Mouse (Mus musculus): ENCODE results near the gene Cyp4f40. TPM values are rescaled to one million over a fixed set of nuclear protein-coding genes. Genes with fewer than 3 reads are reported as not detected.

Gene Cyp4f40
- polyA plus RNA-seq, 1 experiment from 2014 or later: 0.10 TPM

DNA sequence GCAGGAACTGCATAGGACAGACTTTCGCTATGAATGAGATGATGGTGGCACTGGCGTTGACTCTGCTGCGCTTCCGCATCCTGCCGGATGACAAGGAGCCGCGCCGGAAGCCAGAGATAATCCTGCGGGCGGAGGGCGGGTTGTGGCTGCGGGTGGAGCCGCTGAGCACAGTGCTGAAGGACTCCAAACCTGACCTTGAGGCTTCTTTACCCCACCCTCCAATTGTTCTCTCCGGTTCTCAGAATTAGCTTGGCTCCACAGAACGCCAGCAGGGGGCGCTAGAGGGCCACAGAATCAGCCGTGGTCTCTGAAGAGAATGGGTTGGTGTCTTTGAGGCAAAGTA is 23.8 kb upstream of the Cyp4f40 start:
- Histone ChIP-seq H3K4me1 (ENCODE audit: control insufficient read depth, insufficient read depth, low read length) (peaks cover 3% of the 10 kb centered on the region), H3K4me3 (ENCODE audit: low read depth, low read length) (peak overlapping the region; percentile 38), H3K9ac (ENCODE audit: low read depth, low read length) (peak overlapping the region; percentile 67), H3K9me3 (replicated peaks; ENCODE audit: control insufficient read depth, low read length, poor library complexity, severe bottlenecking) (no peaks in the 10 kb centered on the region), H3K36me3 (ENCODE audit: control insufficient read depth, insufficient read depth, low read length) (no peaks in the 10 kb centered on the region), H3K27ac (ENCODE audit: low read length) (no peak overlapping the region), H3K4me2 (ENCODE audit: low read length) (peak overlapping the region; percentile 63), H3K27me3 (ENCODE audit: control insufficient read depth, insufficient read depth, low read depth, low read length) (no peaks in the 10 kb centered on the region)
- ATAC-seq: peak; percentile 96
- 2% methylated on average over 17 of the region's 17 CpGs for WGBS

DNA sequence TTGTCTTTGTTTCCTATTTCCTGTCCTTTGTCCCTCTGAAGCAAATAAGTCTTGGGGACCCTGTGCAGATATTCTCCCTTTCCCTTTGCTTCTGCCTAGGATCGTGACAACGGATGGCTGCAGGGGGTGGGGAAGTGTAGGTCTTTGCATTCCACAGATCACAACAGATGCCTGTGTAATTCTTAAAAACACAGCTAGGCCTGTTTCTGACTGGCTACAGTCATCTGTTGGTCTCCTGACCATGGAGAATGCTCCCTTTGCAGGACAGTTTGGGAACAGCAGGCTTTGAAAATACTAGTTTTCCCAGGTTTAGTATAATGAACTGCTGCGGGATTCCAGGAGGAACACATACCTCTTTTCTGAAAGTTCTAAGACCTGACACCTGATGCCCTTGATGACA is 22.4 kb upstream of the Cyp4f40 start:
- Histone ChIP-seq H3K9ac (ENCODE audit: low read depth, low read length) (no peak overlapping the region), H3K4me1 (ENCODE audit: control insufficient read depth, insufficient read depth, low read length) (peaks cover 3% of the 10 kb centered on the region), H3K4me3 (ENCODE audit: low read depth, low read length) (no peak overlapping the region), H3K27me3 (ENCODE audit: control insufficient read depth, insufficient read depth, low read depth, low read length) (no peaks in the 10 kb centered on the region), H3K27ac (ENCODE audit: low read length) (no peak overlapping the region), H3K4me2 (ENCODE audit: low read length) (no peak overlapping the region), H3K9me3 (replicated peaks; ENCODE audit: control insufficient read depth, low read length, poor library complexity, severe bottlenecking) (no peaks in the 10 kb centered on the region), H3K36me3 (ENCODE audit: control insufficient read depth, insufficient read depth, low read length) (no peaks in the 10 kb centered on the region)
- WGBS: 60% methylated on average over 3 of the region's 3 CpGs
- ATAC-seq: no peak

DNA sequence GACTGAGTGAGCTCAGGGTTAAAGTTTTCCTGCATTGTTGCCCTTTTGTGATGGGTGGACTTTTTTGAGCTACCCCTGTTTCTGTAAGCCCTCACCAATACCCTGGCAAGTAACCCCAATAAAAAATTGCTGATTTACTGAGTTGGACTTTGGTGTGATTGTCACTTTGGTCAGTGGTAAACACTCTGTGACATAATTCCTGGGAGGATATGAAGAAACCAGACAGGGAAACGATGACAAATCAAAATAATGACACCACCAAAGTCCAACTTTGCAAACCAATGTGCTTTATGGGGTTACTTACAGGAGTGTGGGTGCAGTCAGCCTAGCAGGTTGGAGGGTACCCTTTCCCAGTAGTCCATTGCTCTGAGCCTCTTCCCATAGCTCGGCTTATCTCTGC is 21.5 kb upstream of the Cyp4f40 start:
- Histone ChIP-seq H3K9ac (ENCODE audit: low read depth, low read length) (no peak overlapping the region), H3K36me3 (ENCODE audit: control insufficient read depth, insufficient read depth, low read length) (no peaks in the 10 kb centered on the region), H3K9me3 (replicated peaks; ENCODE audit: control insufficient read depth, low read length, poor library complexity, severe bottlenecking) (no peaks in the 10 kb centered on the region), H3K4me1 (ENCODE audit: control insufficient read depth, insufficient read depth, low read length) (peaks cover 3% of the 10 kb centered on the region), H3K4me2 (ENCODE audit: low read length) (no peak overlapping the region), H3K27ac (ENCODE audit: low read length) (no peak overlapping the region), H3K4me3 (ENCODE audit: low read depth, low read length) (no peak overlapping the region), H3K27me3 (ENCODE audit: control insufficient read depth, insufficient read depth, low read depth, low read length) (no peaks in the 10 kb centered on the region)
- WGBS: 77% methylated on average over 2 of the region's 2 CpGs
- no peak for ATAC-seq

DNA sequence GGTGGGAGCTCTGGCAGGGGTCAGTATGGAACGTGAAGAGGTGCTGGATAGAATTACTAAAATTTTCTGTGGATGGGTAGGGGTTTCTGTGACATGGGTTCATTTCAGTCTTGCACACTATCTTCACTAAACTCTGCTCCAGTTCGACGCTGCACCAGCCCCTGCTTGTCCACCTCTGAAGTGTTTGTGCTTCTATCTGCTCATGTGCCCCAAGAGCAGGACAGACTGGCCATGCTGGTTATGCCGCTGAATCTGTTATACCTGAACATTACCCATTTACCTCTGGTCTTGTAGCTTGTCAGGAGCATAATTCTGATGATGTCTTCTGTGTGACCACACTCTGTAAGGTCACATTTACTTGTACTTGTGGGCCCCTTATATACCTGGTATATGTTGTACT is 12.1 kb upstream of the Cyp4f40 start:
- Histone ChIP-seq H3K4me2 (ENCODE audit: low read length) (no peak overlapping the region), H3K9me3 (replicated peaks; ENCODE audit: control insufficient read depth, low read length, poor library complexity, severe bottlenecking) (no peaks in the 10 kb centered on the region), H3K4me1 (ENCODE audit: control insufficient read depth, insufficient read depth, low read length) (no peaks in the 10 kb centered on the region), H3K9ac (ENCODE audit: low read depth, low read length) (no peak overlapping the region), H3K36me3 (ENCODE audit: control insufficient read depth, insufficient read depth, low read length) (no peaks in the 10 kb centered on the region), H3K27ac (ENCODE audit: low read length) (no peak overlapping the region), H3K4me3 (ENCODE audit: low read depth, low read length) (no peak overlapping the region), H3K27me3 (ENCODE audit: control insufficient read depth, insufficient read depth, low read depth, low read length) (no peaks in the 10 kb centered on the region)
- no peak for ATAC-seq
- WGBS: 89% methylated on average over 4 of the region's 4 CpGs

DNA sequence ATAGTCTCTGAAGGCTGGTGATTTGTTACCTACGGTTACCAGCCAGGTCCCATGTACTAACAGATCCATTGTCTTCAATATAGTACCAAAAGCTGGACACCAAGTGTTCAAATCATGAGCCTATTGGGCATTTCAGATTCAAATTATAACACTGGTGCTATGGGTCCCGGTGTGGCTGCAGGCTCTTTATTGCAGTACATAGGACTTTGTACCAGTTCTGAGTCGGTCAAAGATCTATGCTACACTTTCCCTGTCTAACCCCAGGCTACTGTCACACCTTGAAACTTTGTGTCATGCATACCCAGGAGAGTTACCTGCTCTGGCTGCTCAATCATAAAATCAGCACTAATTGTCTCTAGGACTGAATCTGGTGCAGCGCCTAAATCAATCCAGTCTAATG is 4.8 kb upstream of the Cyp4f40 start:
- H3K4me2 ChIP-seq (ENCODE audit: low read length): no peak overlapping the region
- no peak overlapping the region for H3K27ac ChIP-seq (ENCODE audit: low read length)
- no peak overlapping the region for H3K4me3 ChIP-seq (ENCODE audit: low read depth, low read length)
- no peaks in the 10 kb centered on the region for H3K4me1 ChIP-seq (ENCODE audit: control insufficient read depth, insufficient read depth, low read length)
- ATAC-seq: no peak
- 94% methylated on average over 4 of the region's 4 CpGs for whole genome bisulfite sequencing
- no peaks in the 10 kb centered on the region for H3K36me3 ChIP-seq (ENCODE audit: control insufficient read depth, insufficient read depth, low read length)
- H3K9me3 ChIP-seq (replicated peaks; ENCODE audit: control insufficient read depth, low read length, poor library complexity, severe bottlenecking): no peaks in the 10 kb centered on the region
- H3K27me3 ChIP-seq (ENCODE audit: control insufficient read depth, insufficient read depth, low read depth, low read length): no peaks in the 10 kb centered on the region
- no peak overlapping the region for H3K9ac ChIP-seq (ENCODE audit: low read depth, low read length)

DNA sequence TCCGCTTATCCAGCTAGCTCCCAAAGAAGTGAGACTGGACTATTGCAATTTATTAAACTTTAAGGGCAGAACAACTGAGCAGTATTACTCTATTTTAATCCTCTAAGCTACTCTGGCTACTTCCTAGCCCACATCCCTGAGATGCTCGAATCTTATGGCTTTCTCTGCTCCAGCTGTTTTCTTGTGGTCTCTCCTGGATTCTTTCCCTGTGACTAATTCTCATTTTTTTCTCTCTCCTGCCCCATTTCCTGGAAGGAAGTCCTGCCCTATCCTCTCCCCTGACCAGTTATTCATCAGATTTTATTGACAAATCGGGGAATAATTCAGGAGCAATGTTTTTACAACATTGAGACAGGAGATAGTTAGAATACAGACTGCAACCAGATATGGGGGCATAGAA is 1.7 kb upstream of the Cyp4f40 start:
- no peak overlapping the region for H3K27ac ChIP-seq (ENCODE audit: low read length)
- H3K27me3 ChIP-seq (ENCODE audit: control insufficient read depth, insufficient read depth, low read depth, low read length): no peaks in the 10 kb centered on the region
- 71% methylated on average over 3 of the region's 3 CpGs for WGBS
- H3K36me3 ChIP-seq (ENCODE audit: control insufficient read depth, insufficient read depth, low read length): no peaks in the 10 kb centered on the region
- H3K4me2 ChIP-seq (ENCODE audit: low read length): no peak overlapping the region
- H3K4me1 ChIP-seq (ENCODE audit: control insufficient read depth, insufficient read depth, low read length): no peaks in the 10 kb centered on the region
- no peak overlapping the region for H3K4me3 ChIP-seq (ENCODE audit: low read depth, low read length)
- no peaks in the 10 kb centered on the region for H3K9me3 ChIP-seq (replicated peaks; ENCODE audit: control insufficient read depth, low read length, poor library complexity, severe bottlenecking)
- no peak for ATAC-seq
- no peak overlapping the region for H3K9ac ChIP-seq (ENCODE audit: low read depth, low read length)

DNA sequence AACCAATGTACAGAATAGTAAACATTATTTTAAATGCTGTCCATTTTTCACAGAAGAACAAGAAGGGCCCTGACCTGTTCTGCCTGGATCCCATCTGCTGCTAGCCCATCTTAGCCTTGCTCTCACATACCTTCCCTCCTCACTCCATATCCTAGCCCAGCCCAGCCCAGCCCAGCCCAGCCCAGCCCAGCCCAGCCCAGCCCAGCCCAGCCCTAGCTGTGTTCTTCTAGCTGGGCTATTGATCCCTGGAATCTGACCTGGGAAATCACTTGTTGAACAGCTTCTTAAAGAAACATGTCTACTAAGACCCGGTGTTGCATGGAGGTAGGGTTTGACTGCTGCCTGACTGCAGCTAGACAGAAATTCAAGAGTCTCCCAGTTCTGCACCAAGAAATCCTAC is 454 bp upstream of the Cyp4f40 start:
- Histone ChIP-seq H3K4me1 (ENCODE audit: control insufficient read depth, insufficient read depth, low read length) (no peaks in the 10 kb centered on the region), H3K27me3 (ENCODE audit: control insufficient read depth, insufficient read depth, low read depth, low read length) (no peaks in the 10 kb centered on the region), H3K36me3 (ENCODE audit: control insufficient read depth, insufficient read depth, low read length) (no peaks in the 10 kb centered on the region), H3K27ac (ENCODE audit: low read length) (no peak overlapping the region), H3K9me3 (replicated peaks; ENCODE audit: control insufficient read depth, low read length, poor library complexity, severe bottlenecking) (no peaks in the 10 kb centered on the region), H3K4me2 (ENCODE audit: low read length) (no peak overlapping the region), H3K9ac (ENCODE audit: low read depth, low read length) (no peak overlapping the region), H3K4me3 (ENCODE audit: low read depth, low read length) (no peak overlapping the region)
- 94% methylated on average over 1 of the region's 1 CpGs for WGBS
- ATAC-seq: no peak

DNA sequence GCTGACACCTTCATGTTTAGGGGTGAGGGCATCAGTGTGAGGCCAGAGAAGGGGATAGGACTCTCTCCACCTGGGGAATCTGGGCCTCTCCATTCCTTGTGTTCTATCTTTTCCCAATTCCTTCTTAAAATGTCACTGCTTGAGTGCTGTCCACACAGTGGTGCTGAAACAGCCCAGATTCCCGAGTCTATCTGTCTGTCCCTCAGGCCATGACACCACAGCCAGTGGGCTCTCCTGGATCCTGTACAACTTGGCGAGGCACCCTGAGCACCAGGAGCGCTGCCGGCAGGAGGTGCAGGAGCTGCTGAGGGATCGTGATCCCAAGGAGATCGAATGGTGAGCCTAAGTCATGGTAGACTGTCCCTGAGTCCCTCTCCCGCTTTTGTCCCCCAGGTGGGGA is 15.3 kb downstream of the Cyp4f40 start:
- ATAC-seq: no peak
- Histone ChIP-seq H3K9me3 (replicated peaks; ENCODE audit: control insufficient read depth, low read length, poor library complexity, severe bottlenecking) (no peaks in the 10 kb centered on the region), H3K27ac (ENCODE audit: low read length) (no peak overlapping the region), H3K27me3 (ENCODE audit: control insufficient read depth, insufficient read depth, low read depth, low read length) (no peaks in the 10 kb centered on the region), H3K4me2 (ENCODE audit: low read length) (no peak overlapping the region), H3K4me3 (ENCODE audit: low read depth, low read length) (no peak overlapping the region), H3K36me3 (ENCODE audit: control insufficient read depth, insufficient read depth, low read length) (no peaks in the 10 kb centered on the region), H3K4me1 (ENCODE audit: control insufficient read depth, insufficient read depth, low read length) (no peaks in the 10 kb centered on the region), H3K9ac (ENCODE audit: low read depth, low read length) (no peak overlapping the region)
- WGBS: 73% methylated on average over 7 of the region's 7 CpGs

DNA sequence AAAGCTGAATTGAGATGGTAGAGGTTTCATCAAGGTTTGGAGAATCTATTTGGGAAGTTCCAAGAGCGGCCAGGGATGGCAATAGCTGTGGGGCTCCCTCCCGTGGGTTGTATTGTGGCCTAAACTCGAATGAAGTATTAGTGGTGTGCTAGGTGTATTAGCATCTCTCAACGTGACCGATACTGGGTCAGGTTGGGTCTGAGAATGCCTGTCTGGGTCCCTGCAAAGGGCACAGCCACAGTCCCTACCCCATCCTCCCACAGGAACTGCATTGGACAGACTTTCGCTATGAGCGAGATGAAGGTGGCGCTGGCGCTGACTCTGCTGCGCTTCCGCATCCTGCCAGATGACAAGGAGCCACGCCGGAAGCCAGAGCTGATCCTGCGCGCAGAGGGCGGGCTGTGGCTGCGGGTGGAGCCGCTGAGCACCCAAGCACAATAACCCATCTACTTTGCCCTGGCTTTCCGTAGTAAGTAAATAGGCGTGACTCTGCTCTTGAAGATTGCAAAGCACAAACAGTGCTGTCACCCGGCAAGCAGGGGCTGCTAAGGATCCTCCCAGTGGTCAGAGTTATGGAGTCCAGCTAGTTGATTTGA is 17.4 kb downstream of the Cyp4f40 start:
- Histone ChIP-seq H3K9ac (ENCODE audit: low read depth, low read length) (peak overlapping the region; percentile 38; the same call in 1 of the 2 replicates), H3K27me3 (ENCODE audit: control insufficient read depth, insufficient read depth, low read depth, low read length) (no peaks in the 10 kb centered on the region), H3K9me3 (replicated peaks; ENCODE audit: control insufficient read depth, low read length, poor library complexity, severe bottlenecking) (no peaks in the 10 kb centered on the region), H3K4me2 (ENCODE audit: low read length) (peak overlapping the region; percentile 44), H3K4me1 (ENCODE audit: control insufficient read depth, insufficient read depth, low read length) (no peaks in the 10 kb centered on the region), H3K4me3 (ENCODE audit: low read depth, low read length) (no peak overlapping the region), H3K36me3 (ENCODE audit: control insufficient read depth, insufficient read depth, low read length) (no peaks in the 10 kb centered on the region), H3K27ac (ENCODE audit: low read length) (no peak overlapping the region)
- ATAC-seq: no peak
- WGBS: 41% methylated on average over 21 of the region's 21 CpGs
